Mouse (Mus musculus) small intestine, adult 2 months (tissue): ENCODE results near the gene Olfr5.

Experiments used
- CTCF ChIP-seq: fragments of 200-500 bp; IDR thresholded peaks from 2 replicates; pipeline ENCODE4 v1.5.1; 2012; ENCODE audit warnings: low read depth, mild to moderate bottlenecking, control low read depth, inconsistent platforms, low read length, moderate library complexity, mixed read lengths; ENCODE audit not compliant: insufficient replicate concordance, insufficient read length; ENCODE audit errors: extremely low read depth
- POLR2A ChIP-seq: fragments of 200-500 bp; IDR thresholded peaks from 2 replicates; pipeline ENCODE4 v1.6.1; 2012; ENCODE audit warnings: low read depth, mild to moderate bottlenecking, control low read depth, inconsistent platforms, low read length, moderate library complexity

GRCm38 (mm10) chr7:6525001-6525400 is 38.3 kb upstream of the Olfr5 start:
- TF ChIP-seq CTCF (no peak), POLR2A (no peak)
